ENCODE assay signal across 8 mouse cellular contexts in genomic region chr1:33964643-33965042, GRCm38 (mm10). TPM values are rescaled to one million over a fixed set of nuclear protein-coding genes. Genes with fewer than 3 reads are reported as not detected.
DNase-seq lines count a peak whose midpoint lies in the region; ATAC-seq lines count a peak whose summit lies in the region.

No protein-coding gene starts in this region.

- WGBS in hindbrain, embryonic 11.5 days, result 54% methylated on average over 5 of the region's 5 CpGs
- 59% methylated on average over 5 of the region's 5 CpGs for WGBS in hindbrain, embryonic 10.5 days
- 51% methylated on average over 5 of the region's 5 CpGs for WGBS in embryonic facial prominence, embryonic 11.5 days
- 56% methylated on average over 5 of the region's 5 CpGs for WGBS in neural tube, embryonic 15.5 days

- peak; percentile 57 for DNase-seq in hindbrain, embryonic 11.5 days (ENCODE audit: low spot score)
- no peak for DNase-seq in hindbrain, embryonic 10.5 days (ENCODE audit: low spot score)
- peak; percentile 47 for DNase-seq in A20 (ENCODE audit: low read depth, low spot score)
- peak; percentile 61 for DNase-seq in adrenal gland, postnatal 14 days
- peak; percentile 67 for DNase-seq in embryonic facial prominence, embryonic 11.5 days (ENCODE audit: low spot score)
- DNase-seq in kidney, postnatal 14 days, result peak; percentile 53
- no peak for DNase-seq in B cell, adult 2 months

- H3K27ac ChIP-seq in hindbrain, embryonic 11.5 days (ENCODE audit: low read depth, low read length), result no peak overlapping the region
- no peak overlapping the region for H3K27ac ChIP-seq in hindbrain, embryonic 10.5 days
- no peak overlapping the region for H3K27ac ChIP-seq in embryonic facial prominence, embryonic 11.5 days (replicated peaks; ENCODE audit: low read depth, low read length)
- no peak overlapping the region for H3K27ac ChIP-seq in neural tube, embryonic 15.5 days (replicated peaks)

- no peaks in the 10 kb centered on the region for H3K9me3 ChIP-seq in hindbrain, embryonic 11.5 days (ENCODE audit: control insufficient read depth, low read length)
- H3K9me3 ChIP-seq in hindbrain, embryonic 10.5 days, result no peaks in the 10 kb centered on the region
- H3K9me3 ChIP-seq in embryonic facial prominence, embryonic 11.5 days (replicated peaks; ENCODE audit: control insufficient read depth, low read length), result no peaks in the 10 kb centered on the region
- no peaks in the 10 kb centered on the region for H3K9me3 ChIP-seq in neural tube, embryonic 15.5 days (replicated peaks)

- H3K27me3 ChIP-seq in hindbrain, embryonic 11.5 days (ENCODE audit: control insufficient read depth, insufficient read depth, low read length), result no peaks in the 10 kb centered on the region
- no peaks in the 10 kb centered on the region for H3K27me3 ChIP-seq in hindbrain, embryonic 10.5 days (ENCODE audit: insufficient read depth, poor library complexity, severe bottlenecking)
- no peaks in the 10 kb centered on the region for H3K27me3 ChIP-seq in embryonic facial prominence, embryonic 11.5 days (ENCODE audit: control insufficient read depth, insufficient read depth, low read length)
- H3K27me3 ChIP-seq in neural tube, embryonic 15.5 days (replicated peaks), result no peaks in the 10 kb centered on the region

- ATAC-seq in hindbrain, embryonic 11.5 days (ENCODE audit: low FRiP score), result no peak
- ATAC-seq in embryonic facial prominence, embryonic 11.5 days (replicated peaks; ENCODE audit: insufficient number of reproducible peaks, low FRiP score, low TSS enrichment, low read depth), result no peak
- 0 out of 2 replicates have a peak, but pooled peaks have one; percentile 37 for ATAC-seq in neural tube, embryonic 15.5 days (ENCODE audit: low FRiP score)

- no peaks in the 10 kb centered on the region for H3K36me3 ChIP-seq in hindbrain, embryonic 11.5 days (ENCODE audit: control insufficient read depth, insufficient read depth, low read length)
- no peaks in the 10 kb centered on the region for H3K36me3 ChIP-seq in hindbrain, embryonic 10.5 days
- no peaks in the 10 kb centered on the region for H3K36me3 ChIP-seq in embryonic facial prominence, embryonic 11.5 days (replicated peaks; ENCODE audit: control insufficient read depth, insufficient read depth, low read depth, low read length)
- H3K36me3 ChIP-seq in neural tube, embryonic 15.5 days, result no peaks in the 10 kb centered on the region

- H3K4me1 ChIP-seq in hindbrain, embryonic 11.5 days (replicated peaks; ENCODE audit: control insufficient read depth, insufficient read depth, low read length), result no peaks in the 10 kb centered on the region; the same call in 1 of the 2 replicates
- peaks cover 11% of the 10 kb centered on the region; the same call in 1 of the 2 replicates for H3K4me1 ChIP-seq in hindbrain, embryonic 10.5 days (replicated peaks)
- H3K4me1 ChIP-seq in embryonic facial prominence, embryonic 11.5 days (ENCODE audit: control insufficient read depth, insufficient read depth, low read length), result no peaks in the 10 kb centered on the region
- no peaks in the 10 kb centered on the region for H3K4me1 ChIP-seq in neural tube, embryonic 15.5 days

- H3K4me3 ChIP-seq in hindbrain, embryonic 11.5 days (ENCODE audit: low read depth, low read length), result no peak overlapping the region
- no peak overlapping the region for H3K4me3 ChIP-seq in hindbrain, embryonic 10.5 days
- H3K4me3 ChIP-seq in embryonic facial prominence, embryonic 11.5 days (ENCODE audit: low read depth, low read length), result no peak overlapping the region
- H3K4me3 ChIP-seq in neural tube, embryonic 15.5 days (replicated peaks), result no peak overlapping the region

- H3K9ac ChIP-seq in hindbrain, embryonic 11.5 days (ENCODE audit: low read depth, low read length), result no peak overlapping the region
- no peak overlapping the region for H3K9ac ChIP-seq in embryonic facial prominence, embryonic 11.5 days (replicated peaks; ENCODE audit: low read length)
- H3K9ac ChIP-seq in neural tube, embryonic 15.5 days (replicated peaks), result no peak overlapping the region

- no peak overlapping the region for H3K4me2 ChIP-seq in hindbrain, embryonic 11.5 days (replicated peaks; ENCODE audit: low read depth, low read length)
- no peak overlapping the region for H3K4me2 ChIP-seq in embryonic facial prominence, embryonic 11.5 days (ENCODE audit: low read depth, low read length)
- H3K4me2 ChIP-seq in neural tube, embryonic 15.5 days, result no peak overlapping the region

RNA-seq across cellular contexts. Expression of gene Dst, which starts 56.6 kb away (rescaled TPM):
- polyA plus RNA-seq in hindbrain, embryonic 11.5 days (2014; fragmentation: Nextera tagmentation; extraction: Ambion mirVana), result 36.5 and 60.0 TPM in 2 replicates
- 24.9 and 25.9 TPM in 2 replicates for polyA plus RNA-seq in hindbrain, embryonic 10.5 days (2016; fragmentation: Nextera tagmentation; extraction: Ambion mirVana)
- total RNA-seq in adrenal gland, postnatal 14 days (2021), result 115 and 125 TPM in 2 replicates
- 20.7 and 21.8 TPM in 2 replicates for polyA plus RNA-seq in embryonic facial prominence, embryonic 11.5 days (2014; fragmentation: Nextera tagmentation; extraction: Ambion mirVana)
- polyA plus RNA-seq in neural tube, embryonic 15.5 days (2015; fragmentation: Nextera tagmentation; extraction: Ambion mirVana), result 36.0 and 38.0 TPM in 2 replicates

RNA-seq across cellular contexts. Expression of gene Bend6, which starts 57.0 kb away (rescaled TPM):
- polyA plus RNA-seq in hindbrain, embryonic 11.5 days (2014; fragmentation: Nextera tagmentation; extraction: Ambion mirVana), result 2.3 and 3.8 TPM in 2 replicates
- polyA plus RNA-seq in hindbrain, embryonic 10.5 days (2016; fragmentation: Nextera tagmentation; extraction: Ambion mirVana), result 1.4 and 2.2 TPM in 2 replicates
- total RNA-seq in adrenal gland, postnatal 14 days (2021), result 0.85 and 1.8 TPM in 2 replicates
- polyA plus RNA-seq in embryonic facial prominence, embryonic 11.5 days (2014; fragmentation: Nextera tagmentation; extraction: Ambion mirVana), result 2.3 and 2.8 TPM in 2 replicates
- 65.4 and 71.6 TPM in 2 replicates for polyA plus RNA-seq in neural tube, embryonic 15.5 days (2015; fragmentation: Nextera tagmentation; extraction: Ambion mirVana)

Comparison
In these comparisons a context has a peak if more than half of its experiments do, and no peak if none do; other contexts are left out.
1. DNase-seq: peak in hindbrain, embryonic 11.5 days (single experiment), A20 (single experiment), adrenal gland, postnatal 14 days (single experiment), embryonic facial prominence, embryonic 11.5 days (single experiment) and kidney, postnatal 14 days (single experiment); none in hindbrain, embryonic 10.5 days (single experiment) and B cell, adult 2 months (0 of 2).
2. RNA of gene Bend6, which starts 57.0 kb away (polyA plus RNA-seq): 65.4 to 71.6 TPM in neural tube, embryonic 15.5 days; 2.3 to 3.8 TPM in hindbrain, embryonic 11.5 days, 2.3 to 2.8 TPM in embryonic facial prominence, embryonic 11.5 days and 1.4 to 2.2 TPM in hindbrain, embryonic 10.5 days; every median in the first group is over 10 times any median in the second.